25 mouse cellular contexts compared by ENCODE assay signal in the genomic region with DNA sequence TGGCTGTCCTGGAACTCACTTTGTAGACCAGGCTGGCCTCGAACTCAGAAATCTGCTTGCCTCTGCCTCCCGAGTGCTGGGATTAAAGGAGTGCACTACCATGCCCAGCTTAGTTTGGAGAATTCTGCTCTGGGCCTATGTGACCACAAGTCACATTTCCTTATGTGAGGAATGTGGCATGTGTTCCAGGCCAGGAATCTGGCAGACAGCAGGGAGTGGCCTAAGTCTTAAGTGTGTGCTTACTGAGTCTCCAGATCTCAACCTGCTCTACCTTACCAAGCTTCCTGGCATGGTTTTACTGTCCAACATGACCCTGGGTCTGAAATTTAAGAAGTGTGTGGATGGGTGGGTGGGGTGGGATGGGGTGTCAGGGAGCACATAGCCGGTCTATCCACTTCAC. TPM values are rescaled to one million over a fixed set of nuclear protein-coding genes. Genes with fewer than 3 reads are reported as not detected.
DNase-seq lines count a peak whose midpoint lies in the region; ATAC-seq and TF ChIP-seq lines count a peak whose summit lies in the region.
"Had no signal": no experiment of that assay in that cellular context is flagged by ENCODE, and none has a peak within 500 bp of the region (broad histone marks: within the 10 kb centered on the region; RNA-seq: fewer than 3 reads in every experiment).

No protein-coding gene starts in this region.

- no peak for DNase-seq in spleen, adult 2 months (ENCODE audit: low read depth in 1 of 2, low spot score in 2 of 2)
- no peak for DNase-seq in spleen, postnatal 10 days (ENCODE audit: low spot score in 2 of 2)
- peak; percentile 5 for DNase-seq in lung, postnatal 10 days
- no peak for DNase-seq in layer of hippocampus, postnatal 36 days
- no peak for DNase-seq in cerebellum, postnatal 14 days
- DNase-seq: adrenal gland, postnatal 25 days; cerebellum, adult 8-10 months; gastrocnemius, postnatal 10 days; heart, adult 11 months; heart, postnatal 10 days; kidney, adult 9 months; kidney, postnatal 14 days; liver, embryonic 13.5 days; right cerebral cortex, postnatal 4 days; thymus, postnatal 25 days had no signal

- 97% methylated on average over 3 of the region's 3 CpGs for WGBS in spleen, adult 2 months
- WGBS in intestine, embryonic 16.5 days = 83% methylated on average over 3 of the region's 3 CpGs

- no peaks in the 10 kb centered on the region for H3K36me3 ChIP-seq in spleen, adult 2 months (ENCODE audit: control insufficient read depth, insufficient read depth, low read length)
- H3K36me3 ChIP-seq in intestine, embryonic 16.5 days (ENCODE audit: control insufficient read depth, insufficient read depth, low read length) = no peaks in the 10 kb centered on the region
- H3K36me3 ChIP-seq: forebrain, embryonic 15.5 days; heart, embryonic 12.5 days; hindbrain, embryonic 13.5 days; liver, embryonic 13.5 days; midbrain, embryonic 10.5 days; neural tube, embryonic 13.5 days had no signal

- peak; percentile 67 for ATAC-seq in intestine, embryonic 16.5 days
- no peak for ATAC-seq in frontal cortex, adult (ENCODE audit: low TSS enrichment)
- ATAC-seq: forebrain, embryonic 15.5 days; midbrain, embryonic 16.5 days had no signal

- H3K4me1 ChIP-seq in spleen, adult 2 months (ENCODE audit: control insufficient read depth, insufficient read depth, insufficient read length) = peaks cover 10% of the 10 kb centered on the region; the same call in 1 of the 2 replicates
- H3K4me1 ChIP-seq in intestine, embryonic 16.5 days (ENCODE audit: control insufficient read depth, insufficient read depth, low read length) = no peaks in the 10 kb centered on the region; the same call in 1 of the 2 replicates
- H3K4me1 ChIP-seq: forebrain, embryonic 15.5 days; hindbrain, embryonic 13.5 days; liver, embryonic 13.5 days; midbrain, embryonic 10.5 days; neural tube, embryonic 13.5 days had no signal

- no peaks in the 10 kb centered on the region for H3K9me3 ChIP-seq in intestine, embryonic 16.5 days (ENCODE audit: control insufficient read depth, low read length)
- H3K9me3 ChIP-seq: forebrain, embryonic 15.5 days; heart, embryonic 12.5 days; hindbrain, embryonic 13.5 days; liver, embryonic 13.5 days; midbrain, embryonic 10.5 days; neural tube, embryonic 13.5 days had no signal

- no peak for TF ChIP-seq CTCF in spleen, adult 2 months (IDR thresholded peaks at IDR 0.05; ENCODE audit: extremely low read depth, insufficient read depth, insufficient read length, insufficient replicate concordance)

- TF ChIP-seq POLR2A in spleen, adult 2 months (IDR thresholded peaks at IDR 0.05; ENCODE audit: low read depth, low read length) = no peak

- no peak overlapping the region for H3K4me3 ChIP-seq in spleen, adult 2 months (ENCODE audit: extremely low read depth, insufficient read depth, insufficient read length)
- H3K4me3 ChIP-seq in intestine, embryonic 16.5 days (ENCODE audit: low read length) = no peak overlapping the region
- H3K4me3 ChIP-seq: forebrain, embryonic 15.5 days; heart, embryonic 12.5 days; hindbrain, embryonic 13.5 days; liver, embryonic 13.5 days; midbrain, embryonic 10.5 days; myocyte; neural tube, embryonic 13.5 days had no signal

- H3K27me3 ChIP-seq in spleen, adult 2 months (ENCODE audit: control insufficient read depth, insufficient read depth, low read length) = no peaks in the 10 kb centered on the region
- H3K27me3 ChIP-seq in intestine, embryonic 16.5 days (replicated peaks; ENCODE audit: control insufficient read depth, insufficient read depth, low read length) = no peaks in the 10 kb centered on the region
- H3K27me3 ChIP-seq: forebrain, embryonic 15.5 days; heart, embryonic 12.5 days; hindbrain, embryonic 13.5 days; liver, embryonic 13.5 days; neural tube, embryonic 13.5 days had no signal

- no peak overlapping the region for H3K4me2 ChIP-seq in intestine, embryonic 16.5 days (ENCODE audit: low read depth, low read length)
- H3K4me2 ChIP-seq: forebrain, embryonic 15.5 days; heart, embryonic 12.5 days; hindbrain, embryonic 13.5 days; liver, embryonic 13.5 days; neural tube, embryonic 13.5 days had no signal

- no peak overlapping the region for H3K9ac ChIP-seq in intestine, embryonic 16.5 days (ENCODE audit: low read depth, low read length)
- H3K9ac ChIP-seq: forebrain, embryonic 15.5 days; heart, embryonic 12.5 days; hindbrain, embryonic 13.5 days; liver, embryonic 13.5 days; neural tube, embryonic 13.5 days had no signal

- H3K27ac ChIP-seq in spleen, adult 2 months (ENCODE audit: insufficient read depth, low read length) = peak overlapping the region; percentile 87; the same call in 1 of the 2 replicates
- no peak overlapping the region for H3K27ac ChIP-seq in intestine, embryonic 16.5 days (ENCODE audit: low read length)
- H3K27ac ChIP-seq: forebrain, embryonic 15.5 days; hindbrain, embryonic 13.5 days; liver, embryonic 13.5 days; macrophage; midbrain, embryonic 10.5 days; neural tube, embryonic 13.5 days had no signal

RNA-seq across cellular contexts. Expression of gene Zmym5, which starts 20.6 kb away (rescaled TPM):
- 3.5 and 4.3 TPM in 2 replicates for polyA plus RNA-seq in spleen, adult 2 months (2012; rRNA removed)
- polyA plus RNA-seq in intestine, embryonic 16.5 days (2015; fragmentation: Nextera tagmentation; extraction: Ambion mirVana) = 16.7 TPM in 2 replicates
- 10 to 100 TPM; 29.3 to 31.8 TPM for total RNA-seq in layer of hippocampus, postnatal 36 days (2021)

RNA-seq across cellular contexts. Expression of gene Pspc1, which starts 54.0 kb away (rescaled TPM):
- polyA plus RNA-seq in spleen, adult 2 months (2012; rRNA removed) = 4.9 and 6.3 TPM in 2 replicates
- 17.3 and 17.5 TPM in 2 replicates for polyA plus RNA-seq in intestine, embryonic 16.5 days (2015; fragmentation: Nextera tagmentation; extraction: Ambion mirVana)
- 10 to 100 TPM; 49.2 to 55.8 TPM for total RNA-seq in layer of hippocampus, postnatal 36 days (2021)

RNA-seq across cellular contexts. Expression of gene Zmym2, which starts 54.3 kb away (rescaled TPM):
- polyA plus RNA-seq in spleen, adult 2 months (2012; rRNA removed) = 5.0 and 6.6 TPM in 2 replicates
- polyA plus RNA-seq in intestine, embryonic 16.5 days (2015; fragmentation: Nextera tagmentation; extraction: Ambion mirVana) = 22.3 and 23.4 TPM in 2 replicates
- total RNA-seq in layer of hippocampus, postnatal 36 days (2021) = 100 to 1,000 TPM in 1 of 2 experiments, 10 to 100 TPM in 1; 95.1 to 101 TPM
